Mouse (Mus musculus) thymus, adult 2 months (tissue): ENCODE measurements around the gene Smarcd1. TPM values are rescaled to one million over a fixed set of nuclear protein-coding genes. Genes with fewer than 3 reads are reported as not detected.

Source experiments
- DNase-seq: peaks from one replicate; pipeline ENCODE4 v3.0.0; 2021
- H3K27ac ChIP-seq: fragments of 200-500 bp; 2 replicates; pipeline ENCODE4 v1.5.1; 2012; ENCODE audit warnings: low read length, control low read depth; ENCODE audit not compliant: control insufficient read depth, insufficient read depth
- H3K27me3 ChIP-seq: fragments of 200-500 bp; 2 replicates; pipeline ENCODE4 v1.6.1; 2012; ENCODE audit warnings: mild to moderate bottlenecking, low read length, moderate library complexity, mixed read lengths; ENCODE audit not compliant: control insufficient read depth, insufficient read depth
- H3K36me3 ChIP-seq: fragments of 200-500 bp; 2 replicates; pipeline ENCODE4 v1.6.1; 2012; ENCODE audit warnings: mild to moderate bottlenecking, low read length, moderate library complexity; ENCODE audit not compliant: control insufficient read depth, insufficient read depth
- H3K4me1 ChIP-seq: fragments of 200-500 bp; replicated peaks from 2 replicates; pipeline ENCODE4 v1.6.1; 2012; ENCODE audit warnings: low read length; ENCODE audit not compliant: control insufficient read depth, insufficient read depth
- H3K4me3 ChIP-seq: fragments of 200-500 bp; 2 replicates; pipeline ENCODE4 v1.5.1; 2012; ENCODE audit warnings: mild to moderate bottlenecking, low read length, control low read depth, moderate library complexity; ENCODE audit not compliant: control insufficient read depth, insufficient read depth
- CTCF ChIP-seq: fragments of 200-500 bp; IDR thresholded peaks from 2 replicates; pipeline ENCODE4 v1.5.1; 2012; ENCODE audit warnings: mild to moderate bottlenecking, control low read depth, low read length, moderate library complexity, borderline replicate concordance; ENCODE audit not compliant: control insufficient read depth, poor library complexity, insufficient read depth; ENCODE audit errors: extremely low read depth
- POLR2A ChIP-seq: fragments of 200-500 bp; IDR thresholded peaks from 2 replicates; pipeline ENCODE4 v1.6.1; 2012; ENCODE audit warnings: mild to moderate bottlenecking, low read length, control low read depth, moderate library complexity; ENCODE audit not compliant: control insufficient read depth, poor library complexity, insufficient read depth; ENCODE audit errors: extremely low read depth
- WGBS: fragments of 180-500 bp; shearing (Covaris S2); methylation state at CpG from one replicate; pipeline ENCODE4 v1.1.7; 2018; 5-methylcytosine and 5-hydroxymethylcytosine counted together
- polyA plus RNA-seq: library from polyadenylated mRNA; depleted of rRNA; stranded (reverse); fragments of >200 nt; gene quantifications from 2 replicates; pipeline ENCODE4 v1.2.3, GENCODE M21; 2012

The Smarcd1 gene
- polyA plus RNA-seq, 1 experiment = 106 TPM

DNA sequence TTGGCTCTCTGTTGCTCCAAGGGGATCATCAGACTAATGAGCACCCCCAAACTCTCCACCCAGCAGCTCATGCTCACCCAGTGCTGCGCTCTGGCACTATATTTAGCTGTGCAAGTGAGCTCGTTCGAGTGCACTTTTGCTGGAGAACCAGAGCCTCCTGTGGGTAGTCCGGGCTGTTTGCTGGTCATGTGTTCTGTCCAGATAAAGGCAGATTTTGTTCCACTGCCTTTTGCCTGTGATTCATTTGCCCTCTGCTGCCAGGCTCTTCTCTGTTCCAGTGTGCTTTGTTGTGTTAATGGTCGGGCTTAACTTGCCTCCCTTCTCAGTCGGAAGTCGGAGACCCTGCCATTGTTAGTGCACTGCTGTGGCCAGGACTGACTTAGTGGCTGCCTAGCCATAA lies 3.0 kb downstream of the Smarcd1 start:
- no peaks in the 10 kb centered on the region for H3K27me3 ChIP-seq
- no peak overlapping the region for H3K4me3 ChIP-seq
- DNase-seq = no peak
- peaks cover 37% of the 10 kb centered on the region for H3K36me3 ChIP-seq
- H3K27ac ChIP-seq = no peak overlapping the region
- WGBS = 93% methylated on average over 7 of the region's 7 CpGs
- H3K4me1 ChIP-seq = peaks cover 11% of the 10 kb centered on the region
- TF ChIP-seq POLR2A (no peak), CTCF (no peak)

DNA sequence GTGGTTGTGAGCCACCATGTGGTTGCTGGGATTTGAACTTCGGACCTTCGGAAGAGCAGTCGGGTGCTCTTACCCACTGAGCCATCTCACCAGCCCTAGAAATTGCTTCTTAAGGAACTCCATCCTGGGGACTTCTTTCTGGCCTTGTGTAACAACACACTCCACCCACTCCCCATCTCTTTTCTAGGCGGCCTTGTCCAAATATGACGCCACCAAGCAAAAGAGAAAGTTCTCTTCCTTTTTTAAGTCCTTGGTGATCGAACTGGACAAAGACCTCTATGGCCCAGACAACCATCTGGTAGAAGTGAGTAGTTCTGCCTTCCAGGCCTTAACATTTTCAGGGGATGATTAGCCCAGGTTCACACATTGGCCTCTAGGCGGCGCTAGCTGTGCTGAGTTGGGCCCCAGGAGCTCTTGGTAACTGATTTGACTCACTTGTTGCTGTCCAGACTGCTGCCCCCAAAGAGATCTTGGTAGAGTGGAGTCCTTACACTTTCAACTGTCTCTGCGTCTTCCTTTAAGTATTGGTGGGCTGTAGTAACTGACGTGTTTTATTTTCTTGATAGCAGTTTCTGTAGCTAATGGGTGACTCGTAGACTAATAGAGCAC lies 3.6 kb downstream of the Smarcd1 start, which contains the start of gene Gm17349:
Gene Gm17349, minus strand, starts transcription at position 51 of the 609 bp plus-strand sequence.
- peak; percentile 40 for DNase-seq

DNA sequence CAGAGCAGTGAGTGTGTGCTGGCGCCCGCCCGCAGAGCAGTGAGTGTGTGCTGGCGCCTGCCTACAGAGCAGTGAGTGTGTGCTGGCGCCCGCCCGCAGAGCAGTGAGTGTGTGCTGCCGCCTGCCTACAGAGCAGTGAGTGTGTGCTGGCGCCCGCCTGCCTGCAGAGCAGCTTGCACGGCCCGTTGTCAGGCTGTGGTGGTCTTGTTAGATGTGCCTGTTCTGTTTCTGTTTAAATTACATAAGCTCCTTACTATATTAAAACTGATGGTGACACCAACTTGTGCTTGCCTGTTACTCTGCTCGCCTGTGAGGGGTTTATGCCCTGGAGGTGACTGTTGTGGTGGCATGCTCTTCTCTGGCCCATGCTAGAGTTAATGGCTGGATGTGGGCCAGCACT lies 6.2 kb downstream of the Smarcd1 start:
- WGBS = 98% methylated on average over 13 of the region's 13 CpGs
- DNase-seq = no peak
- peaks cover 66% of the 10 kb centered on the region for H3K36me3 ChIP-seq

More for the DNA sequence above, 3.6 kb downstream of the Smarcd1 start, which contains the start of gene Gm17349:
- Histone ChIP-seq H3K4me1 (peaks cover 11% of the 10 kb centered on the region), H3K4me3 (no peak within 1 kb of the TSS), H3K27me3 (no peaks in the 10 kb centered on the region), H3K36me3 (peaks cover 43% of the 10 kb centered on the region), H3K27ac (no peak within 1 kb of the TSS)
- TF ChIP-seq CTCF = no peak
- TF ChIP-seq POLR2A = no peak
- 76% methylated on average over 11 of the region's 11 CpGs for WGBS

DNA sequence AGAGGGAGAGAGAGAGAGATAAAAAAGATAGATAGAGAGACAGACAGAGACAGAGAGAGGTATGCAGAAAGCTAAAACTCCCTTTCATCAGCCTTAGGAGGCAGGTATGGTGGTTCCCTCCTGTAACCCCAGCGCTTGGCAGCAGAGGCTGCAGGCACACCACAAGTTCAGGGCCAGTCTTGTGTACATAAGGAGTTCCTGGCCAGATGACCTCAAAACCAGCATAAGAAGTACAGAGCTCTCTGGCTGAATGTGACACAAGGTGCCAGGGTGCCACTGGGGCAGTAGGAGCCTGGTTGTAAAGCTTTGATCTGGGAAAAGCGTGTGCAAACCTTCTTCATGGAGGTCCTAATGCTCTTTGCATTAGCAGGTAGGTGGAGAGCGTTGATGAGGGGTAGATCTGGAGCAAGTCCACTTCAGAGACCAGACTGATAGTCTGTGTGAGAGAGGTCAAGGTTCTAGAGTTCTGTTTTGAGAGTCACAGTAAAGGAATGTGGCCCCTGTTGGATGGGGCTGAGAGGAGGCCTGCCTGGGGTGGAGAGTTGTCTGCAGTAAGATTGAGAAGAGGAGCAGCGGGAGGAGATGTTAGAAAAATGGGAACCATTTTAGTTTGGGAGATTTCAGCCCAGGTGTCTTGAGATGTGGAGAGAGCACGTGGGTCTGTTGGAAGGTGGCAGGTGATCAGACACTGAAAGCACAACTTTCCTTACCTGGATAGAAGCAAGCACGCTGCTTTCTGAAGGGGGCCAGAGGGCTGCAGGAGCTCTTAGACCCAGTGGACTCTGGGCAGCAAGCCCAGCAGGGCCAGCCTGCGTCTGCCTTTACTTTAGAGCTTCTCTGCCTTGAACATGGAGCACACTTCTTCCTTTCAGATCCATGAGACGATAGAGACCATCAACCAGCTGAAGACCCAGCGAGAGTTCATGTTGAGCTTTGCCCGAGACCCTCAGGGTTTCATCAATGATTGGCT lies 8.6 kb downstream of the Smarcd1 start:
- no peak overlapping the region for H3K27ac ChIP-seq
- H3K4me3 ChIP-seq = no peak overlapping the region
- 97% methylated on average over 10 of the region's 10 CpGs for WGBS
- TF ChIP-seq POLR2A (no peak), CTCF (no peak)
- H3K36me3 ChIP-seq = peaks cover 63% of the 10 kb centered on the region
- H3K27me3 ChIP-seq = no peaks in the 10 kb centered on the region
- DNase-seq = no peak
- H3K4me1 ChIP-seq = no peaks in the 10 kb centered on the region

More for the DNA sequence above, 6.2 kb downstream of the Smarcd1 start:
- no peak overlapping the region for H3K4me3 ChIP-seq
- peaks cover 1% of the 10 kb centered on the region; the same call in 1 of the 2 replicates for H3K4me1 ChIP-seq
- TF ChIP-seq CTCF (no peak), POLR2A (no peak)
- H3K27ac ChIP-seq = no peak overlapping the region
- no peaks in the 10 kb centered on the region for H3K27me3 ChIP-seq

DNA sequence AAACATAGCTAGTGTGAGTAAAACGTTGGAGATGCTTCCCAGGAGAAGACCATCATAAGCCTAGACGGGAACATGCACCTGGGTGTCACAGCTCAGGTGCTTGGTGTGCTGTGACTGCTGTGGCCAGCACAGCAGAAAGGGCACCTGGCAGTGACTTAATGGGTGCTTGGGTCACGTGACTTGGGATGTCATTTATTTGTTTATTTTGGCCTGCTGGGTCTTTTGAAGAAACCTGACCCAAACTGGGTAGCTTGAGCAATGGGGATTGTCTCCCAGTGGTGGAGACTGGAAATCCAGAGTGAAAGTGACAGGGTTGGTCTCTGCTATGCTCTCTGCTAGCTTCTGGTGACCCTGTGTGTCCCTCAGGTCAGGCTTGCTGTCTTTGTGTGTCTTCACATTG lies 9.6 kb downstream of the Smarcd1 start:
- no peak for DNase-seq
- no peak overlapping the region for H3K27ac ChIP-seq
- no peaks in the 10 kb centered on the region for H3K27me3 ChIP-seq
- no peak overlapping the region for H3K4me3 ChIP-seq
- 94% methylated on average over 3 of the region's 3 CpGs for WGBS
- no peaks in the 10 kb centered on the region for H3K4me1 ChIP-seq
- H3K36me3 ChIP-seq = peaks cover 58% of the 10 kb centered on the region
- TF ChIP-seq POLR2A = no peak
- TF ChIP-seq CTCF = no peak

DNA sequence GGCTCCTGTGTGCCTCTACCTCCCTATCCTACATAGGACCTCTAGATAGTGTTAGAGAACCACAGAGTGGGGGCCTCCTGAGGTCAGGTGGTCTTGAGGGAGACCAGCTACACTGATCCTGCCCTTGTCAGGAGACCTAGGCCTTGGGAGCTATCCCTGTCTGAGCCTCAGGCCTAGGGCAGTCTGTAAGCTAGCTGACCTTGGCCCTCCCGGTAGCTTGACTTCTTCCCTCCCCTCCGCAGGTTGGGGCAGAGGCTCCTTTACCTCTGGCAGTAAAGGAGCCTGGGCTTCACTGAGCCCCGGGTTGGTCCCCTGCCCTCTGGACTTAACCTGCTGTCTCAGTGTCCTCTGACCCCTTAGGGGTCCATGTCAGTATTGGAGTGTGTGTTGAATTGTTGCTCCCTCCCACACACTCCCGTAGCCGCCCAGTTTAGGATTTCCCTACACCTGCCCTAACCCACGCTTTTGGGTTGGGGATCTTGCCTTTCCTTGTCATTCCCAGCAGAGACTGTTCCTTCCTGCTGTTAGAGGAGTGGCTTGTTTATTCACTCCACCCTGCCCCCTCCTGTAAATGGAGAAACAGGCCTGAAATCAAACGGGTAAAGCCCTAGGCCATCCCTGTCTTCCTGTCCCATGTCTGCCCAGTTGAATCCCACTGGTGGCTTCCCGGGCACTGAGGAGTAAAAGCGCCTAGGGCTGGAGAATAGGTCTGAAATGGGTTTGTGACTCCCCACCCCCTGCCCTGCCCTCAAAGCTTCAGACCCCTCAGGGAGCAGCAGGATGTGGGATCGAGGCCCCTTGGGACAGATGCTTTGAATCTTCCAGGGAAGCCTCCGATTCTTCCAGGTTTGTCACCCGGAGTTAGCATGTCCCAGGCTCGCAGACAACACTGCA lies 11.0 kb downstream of the Smarcd1 start:
- no peak overlapping the region for H3K27ac ChIP-seq
- H3K27me3 ChIP-seq = no peaks in the 10 kb centered on the region
- peaks cover 48% of the 10 kb centered on the region for H3K36me3 ChIP-seq
- H3K4me1 ChIP-seq = peaks cover 6% of the 10 kb centered on the region
- 92% methylated on average over 13 of the region's 13 CpGs for WGBS
- DNase-seq = no peak
- H3K4me3 ChIP-seq = no peak overlapping the region
- no peak for TF ChIP-seq CTCF
- no peak for TF ChIP-seq POLR2A
